22 mouse cellular contexts compared by ENCODE assay signal in the genomic region with DNA sequence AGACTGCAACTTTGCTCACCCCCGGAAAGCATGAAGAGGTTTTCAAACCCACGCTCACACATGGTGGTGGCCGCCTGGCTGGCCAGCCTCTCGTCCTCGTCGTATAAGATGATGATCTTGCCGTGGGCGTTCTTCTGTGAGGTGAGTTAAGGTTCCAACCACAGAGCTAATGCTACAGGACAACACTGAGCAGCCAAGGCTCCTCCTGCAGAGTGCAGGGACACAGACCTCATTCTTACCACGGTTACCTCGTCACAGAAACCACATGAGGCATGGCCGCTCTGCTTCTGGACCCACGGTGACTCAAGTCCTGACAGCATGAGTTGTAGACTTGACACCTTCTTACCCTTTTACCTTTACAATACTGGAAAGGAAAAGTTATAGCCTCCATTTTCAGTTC. TPM values are rescaled to one million over a fixed set of nuclear protein-coding genes. Genes with fewer than 3 reads are reported as not detected.
DNase-seq lines count a peak whose midpoint lies in the region; ATAC-seq and TF ChIP-seq lines count a peak whose summit lies in the region.
"Had no signal": no experiment of that assay in that cellular context is flagged by ENCODE, and none has a peak within 500 bp of the region (broad histone marks: within the 10 kb centered on the region; RNA-seq: fewer than 3 reads in every experiment).

No protein-coding gene starts in this region.

- 0 out of 2 replicates have a peak overlapping the region, but pooled peaks have one; percentile 28 for H3K27ac ChIP-seq in intestine, embryonic 16.5 days (ENCODE audit: low read length)
- H3K27ac ChIP-seq in intestine, embryonic 15.5 days: no peak overlapping the region
- H3K27ac ChIP-seq: lung, embryonic 15.5 days; neural tube, embryonic 12.5 days had no signal

- DNase-seq in 416B (ENCODE audit: low read depth): peak; percentile 52
- no peak for DNase-seq in thymus, postnatal 14 days
- DNase-seq in left cerebral cortex, postnatal 36 days (ENCODE audit: low spot score in 2 of 2): no peak
- DNase-seq in lung, adult 2 months: no peak
- DNase-seq: adrenal gland, postnatal 36 days; cerebellum, adult 9-10 months; heart, adult 11 months; kidney, postnatal 25 days; left cerebral cortex, postnatal 4 days; right cerebral cortex, postnatal 25 days had no signal

- intact Hi-C loops in left cerebral cortex, postnatal 36 days (cut with DNase I): no loop called here

- 91% methylated on average over 12 of the region's 12 CpGs for WGBS in intestine, embryonic 16.5 days
- 92% methylated on average over 12 of the region's 12 CpGs for WGBS in intestine, embryonic 15.5 days
- 93% methylated on average over 12 of the region's 12 CpGs for WGBS in lung, adult 2 months

- no peak overlapping the region for H3K4me2 ChIP-seq in intestine, embryonic 16.5 days (ENCODE audit: low read depth, low read length)
- no peak overlapping the region for H3K4me2 ChIP-seq in intestine, embryonic 15.5 days (replicated peaks)
- H3K4me2 ChIP-seq: lung, embryonic 15.5 days; neural tube, embryonic 12.5 days had no signal

- no peak for TF ChIP-seq CTCF in lung, adult 2 months (IDR thresholded peaks at IDR 0.05; ENCODE audit: insufficient read depth, low read length)

- no peaks in the 10 kb centered on the region for H3K9me3 ChIP-seq in intestine, embryonic 16.5 days (ENCODE audit: control insufficient read depth, low read length)
- no peaks in the 10 kb centered on the region for H3K9me3 ChIP-seq in intestine, embryonic 15.5 days
- H3K9me3 ChIP-seq: lung, embryonic 15.5 days; neural tube, embryonic 12.5 days had no signal

- TF ChIP-seq POLR2A in lung, adult 2 months (IDR thresholded peaks at IDR 0.05; ENCODE audit: borderline replicate concordance, extremely low read depth, low read depth, low read length): no peak

- no peak overlapping the region for H3K9ac ChIP-seq in intestine, embryonic 16.5 days (ENCODE audit: low read depth, low read length)
- H3K9ac ChIP-seq in intestine, embryonic 15.5 days: no peak overlapping the region
- H3K9ac ChIP-seq: lung, embryonic 15.5 days; neural tube, embryonic 12.5 days had no signal

- 0 out of 2 replicates have a peak, but pooled peaks cover 2% of the 10 kb centered on the region for H3K36me3 ChIP-seq in intestine, embryonic 16.5 days (ENCODE audit: control insufficient read depth, insufficient read depth, low read length)
- H3K36me3 ChIP-seq in intestine, embryonic 15.5 days: no peaks in the 10 kb centered on the region
- H3K36me3 ChIP-seq: lung, embryonic 15.5 days; neural tube, embryonic 12.5 days had no signal

- peaks cover 23% of the 10 kb centered on the region for H3K4me1 ChIP-seq in intestine, embryonic 16.5 days (ENCODE audit: control insufficient read depth, insufficient read depth, low read length)
- H3K4me1 ChIP-seq in intestine, embryonic 15.5 days (replicated peaks): peaks cover 21% of the 10 kb centered on the region
- H3K4me1 ChIP-seq in lung, adult 2 months (ENCODE audit: control insufficient read depth, insufficient read depth, low read length): peaks cover 3% of the 10 kb centered on the region; the same call in 1 of the 2 replicates

- no peak for ATAC-seq in intestine, embryonic 16.5 days
- no peak for ATAC-seq in intestine, embryonic 15.5 days
- ATAC-seq in CD4-positive, CD25-positive, alpha-beta regulatory T cell, adult 4 months: peak; percentile 70
- peak; percentile 84 for ATAC-seq in inflammation-experienced regulatory T-cells, adult 6 months
- ATAC-seq: hindbrain, embryonic 16.5 days had no signal

- no peak overlapping the region for H3K4me3 ChIP-seq in intestine, embryonic 16.5 days (ENCODE audit: low read length)
- no peak overlapping the region for H3K4me3 ChIP-seq in intestine, embryonic 15.5 days (replicated peaks)
- H3K4me3 ChIP-seq in lung, adult 2 months (replicated peaks; ENCODE audit: extremely low read depth, low read depth, low read length): no peak overlapping the region
- H3K4me3 ChIP-seq: lung, embryonic 15.5 days; neural tube, embryonic 12.5 days had no signal

- no peaks in the 10 kb centered on the region for H3K27me3 ChIP-seq in intestine, embryonic 16.5 days (replicated peaks; ENCODE audit: control insufficient read depth, insufficient read depth, low read length)
- no peaks in the 10 kb centered on the region for H3K27me3 ChIP-seq in intestine, embryonic 15.5 days (replicated peaks)
- H3K27me3 ChIP-seq: CH12.LX; lung, embryonic 15.5 days; neural tube, embryonic 12.5 days had no signal

RNA-seq across cellular contexts. Expression of a gene that starts 18.3 kb away (rescaled TPM):
- polyA plus RNA-seq in intestine, embryonic 16.5 days (2015; fragmentation: Nextera tagmentation; extraction: Ambion mirVana): 358 and 408 TPM in 2 replicates
- polyA plus RNA-seq in intestine, embryonic 15.5 days (2015; fragmentation: Nextera tagmentation; extraction: Ambion mirVana): 266 and 631 TPM in 2 replicates
- not detected for polyA plus RNA-seq in CD4-positive, CD25-positive, alpha-beta regulatory T cell, adult 4 months (2017; shearing (Covaris generic))
- not detected for polyA plus RNA-seq in inflammation-experienced regulatory T-cells, adult 6 months (2017; shearing (Covaris generic))
- total RNA-seq in left cerebral cortex, postnatal 36 days (2021): not detected
- polyA plus RNA-seq in lung, adult 2 months (2012; rRNA removed): 0.39 and 4.3 TPM in 2 replicates
- total RNA-seq: adrenal gland, postnatal 36 days; CH12.LX; gastrocnemius, adult 18-20 months; layer of hippocampus, postnatal 14 days; left cerebral cortex, postnatal 4 days had no signal

RNA-seq across cellular contexts. Expression of a gene that starts 36.3 kb away (rescaled TPM):
- 6.2 and 6.6 TPM in 2 replicates for polyA plus RNA-seq in intestine, embryonic 16.5 days (2015; fragmentation: Nextera tagmentation; extraction: Ambion mirVana)
- 9.4 and 9.9 TPM in 2 replicates for polyA plus RNA-seq in intestine, embryonic 15.5 days (2015; fragmentation: Nextera tagmentation; extraction: Ambion mirVana)
- 10 to 100 TPM; 11.3 to 12.6 TPM for polyA plus RNA-seq in CD4-positive, CD25-positive, alpha-beta regulatory T cell, adult 4 months (2017; shearing (Covaris generic))
- polyA plus RNA-seq in inflammation-experienced regulatory T-cells, adult 6 months (2017; shearing (Covaris generic)): 10 to 100 TPM in 2 of 3 experiments, 1 to 10 TPM in 1; 7.9 to 12.0 (median 11.4) TPM
- 1 to 10 TPM; 7.1 to 9.0 TPM for total RNA-seq in left cerebral cortex, postnatal 36 days (2021)
- polyA plus RNA-seq in lung, adult 2 months (2012; rRNA removed): 3.7 and 4.6 TPM in 2 replicates

RNA-seq across cellular contexts. Expression of a gene that starts 46.5 kb away (rescaled TPM):
- not detected in 2 replicates for polyA plus RNA-seq in intestine, embryonic 16.5 days (2015; fragmentation: Nextera tagmentation; extraction: Ambion mirVana)
- 0.25 TPM in 2 replicates for polyA plus RNA-seq in intestine, embryonic 15.5 days (2015; fragmentation: Nextera tagmentation; extraction: Ambion mirVana)
- not detected for polyA plus RNA-seq in CD4-positive, CD25-positive, alpha-beta regulatory T cell, adult 4 months (2017; shearing (Covaris generic))
- polyA plus RNA-seq in inflammation-experienced regulatory T-cells, adult 6 months (2017; shearing (Covaris generic)): not detected
- not detected for total RNA-seq in left cerebral cortex, postnatal 36 days (2021)
- not detected in 2 replicates for polyA plus RNA-seq in lung, adult 2 months (2012; rRNA removed)
- total RNA-seq: adrenal gland, postnatal 36 days; CH12.LX; gastrocnemius, adult 18-20 months; layer of hippocampus, postnatal 14 days; left cerebral cortex, postnatal 4 days; midbrain, postnatal 0 days had no signal
- polyA plus RNA-seq: lung, embryonic 15.5 days; midbrain, postnatal 0 days; neural tube, embryonic 12.5 days; thymus, postnatal 0 days had no signal

Comparison
In these comparisons a context has a peak if more than half of its experiments do, and no peak if none do; other contexts are left out.
1. ATAC-seq: peak in CD4-positive, CD25-positive, alpha-beta regulatory T cell, adult 4 months (single experiment) and inflammation-experienced regulatory T-cells, adult 6 months (single experiment); none in intestine, embryonic 16.5 days (single experiment) and intestine, embryonic 15.5 days (single experiment).
2. RNA of a gene that starts 18.3 kb away (polyA plus RNA-seq): 358 to 408 TPM in intestine, embryonic 16.5 days and 266 to 631 TPM in intestine, embryonic 15.5 days; 0.39 to 4.3 TPM in lung, adult 2 months, not detected in CD4-positive, CD25-positive, alpha-beta regulatory T cell, adult 4 months and not detected in inflammation-experienced regulatory T-cells, adult 6 months; every median in the first group is over 10 times any median in the second.